Mouse (Mus musculus): Measurements from ENCODE around the gene 1110008L16Rik. TPM values are rescaled to one million over a fixed set of nuclear protein-coding genes. Genes with fewer than 3 reads are reported as not detected.
"Not testable (repeated sequence)": the region's sequence is repeated elsewhere in the genome, so short reads cannot be mapped to it uniquely, and the experiment has no call there.

1110008L16Rik gene
- total RNA-seq, 2 experiments from 2014 or later = 7.1 to 8.7 TPM

GRCm38 (mm10) chr12:55387788-55388465 lies 88.5 kb downstream of the 1110008L16Rik start:
- no peak for DNase-seq (ENCODE audit: low spot score in 2 of 2)
- intact Hi-C loops (cut with DNase I) = no loop called here

- intact Hi-C loops (cut with DNase I) = no loop called here
- peak; percentile 40 to 56 for DNase-seq (ENCODE audit: low spot score in 2 of 2)
Measured at GRCm38 (mm10) chr12:55388478-55388877, 89.1 kb downstream of the 1110008L16Rik start.

- DNase-seq (ENCODE audit: low spot score in 2 of 2) = no peak
- intact Hi-C loops (cut with DNase I) = no loop called here
Measured at GRCm38 (mm10) chr12:55389132-55390081, 90.0 kb downstream of the 1110008L16Rik start.

- intact Hi-C loops (cut with DNase I) = no loop called here
- no peak for DNase-seq (ENCODE audit: low spot score in 2 of 2)
Measured at GRCm38 (mm10) chr12:55392120-55392519, 92.7 kb downstream of the 1110008L16Rik start.

GRCm38 (mm10) chr12:55392733-55393577 lies 93.6 kb downstream of the 1110008L16Rik start:
- intact Hi-C loops (cut with DNase I) = no loop called here
- DNase-seq (ENCODE audit: low spot score in 2 of 2) = no peak

GRCm38 (mm10) chr12:55395601-55396000 lies 96.2 kb downstream of the 1110008L16Rik start:
- intact Hi-C loops (cut with DNase I); DNase-seq (ENCODE audit: low spot score in 2 of 2): not testable (repeated sequence)

- intact Hi-C loops (cut with DNase I) = no loop called here
- DNase-seq (ENCODE audit: low spot score in 2 of 2) = no peak
Measured at GRCm38 (mm10) chr12:55396536-55396935, 97.2 kb downstream of the 1110008L16Rik start.

GRCm38 (mm10) chr12:55397544-55398239 lies 98.3 kb downstream of the 1110008L16Rik start:
- DNase-seq (ENCODE audit: low spot score in 2 of 2) = no peak
- intact Hi-C loops (cut with DNase I) = no loop called here

GRCm38 (mm10) chr12:55398240-55399127 lies 99.1 kb downstream of the 1110008L16Rik start:
- DNase-seq (ENCODE audit: low spot score in 2 of 2) = peak; percentile 89 to 91
- intact Hi-C loops (cut with DNase I) = loop anchor here (1.0 kb wide), 1 partner anchor 94 kb away; the partner anchor contains the start of gene Nfkbia

- intact Hi-C loops (cut with DNase I) = loop anchor here (1.0 kb wide), 1 partner anchor 93 kb away; the partner anchor contains the start of gene Nfkbia
- no peak for DNase-seq (ENCODE audit: low spot score in 2 of 2)
Measured at GRCm38 (mm10) chr12:55399128-55399677, 99.8 kb downstream of the 1110008L16Rik start.

- intact Hi-C loops (cut with DNase I) = no loop called here
- no peak for DNase-seq (ENCODE audit: low spot score in 2 of 2)
Measured at GRCm38 (mm10) chr12:55407888-55408287, 108.5 kb downstream of the 1110008L16Rik start.

GRCm38 (mm10) chr12:55415255-55415654 lies 115.9 kb downstream of the 1110008L16Rik start:
- DNase-seq (ENCODE audit: low spot score in 2 of 2) = no peak
- intact Hi-C loops (cut with DNase I) = no loop called here

GRCm38 (mm10) chr12:55415762-55416161 lies 116.4 kb downstream of the 1110008L16Rik start:
- DNase-seq (ENCODE audit: low spot score in 2 of 2) = no peak
- intact Hi-C loops (cut with DNase I) = no loop called here

- no peak for DNase-seq (ENCODE audit: low spot score in 2 of 2)
- intact Hi-C loops (cut with DNase I) = no loop called here
Measured at GRCm38 (mm10) chr12:55420220-55420619, 120.8 kb downstream of the 1110008L16Rik start.

- DNase-seq (ENCODE audit: low spot score in 2 of 2) = no peak
Measured at GRCm38 (mm10) chr12:55422057-55422456, 122.7 kb downstream of the 1110008L16Rik start.

GRCm38 (mm10) chr12:55426300-55426699 lies 126.9 kb downstream of the 1110008L16Rik start:
- no peak for DNase-seq (ENCODE audit: low spot score in 2 of 2)
- intact Hi-C loops (cut with DNase I) = no loop called here

More at GRCm38 (mm10) chr12:55422057-55422456, 122.7 kb downstream of the 1110008L16Rik start:
- intact Hi-C loops (cut with DNase I) = no loop called here

GRCm38 (mm10) chr12:55429201-55429600 lies 129.8 kb downstream of the 1110008L16Rik start:
- intact Hi-C loops (cut with DNase I) = no loop called here
- DNase-seq (ENCODE audit: low spot score in 2 of 2) = peak in 1 of 2 experiments; percentile 44
